Mouse (Mus musculus) midbrain, embryonic 13.5 days (tissue): ENCODE measurements around the gene Tm6sf2. TPM values are rescaled to one million over a fixed set of nuclear protein-coding genes. Genes with fewer than 3 reads are reported as not detected.

Experiments
- ATAC-seq: fragments of 200-750 bp; cut with Nextera tagmentation; 2 replicates; pipeline ENCODE4 v1.8.0; 2017; ENCODE audit warnings: mild to moderate bottlenecking, moderate TSS enrichment, moderate library complexity
- H3K27ac ChIP-seq: fragments of 300-500 bp; sonication (generic); 2 replicates; pipeline ENCODE4 v1.5.1; 2015; ENCODE audit warnings: inconsistent platforms, mild to moderate bottlenecking, moderate library complexity
- H3K27me3 ChIP-seq: fragments of 300-500 bp; sonication (generic); 2 replicates; pipeline ENCODE4 v1.6.1; 2015; ENCODE audit warnings: mild to moderate bottlenecking, inconsistent platforms
- H3K36me3 ChIP-seq: fragments of 300-500 bp; sonication (generic); 2 replicates; pipeline ENCODE4 v1.6.1; 2015; ENCODE audit warnings: mild to moderate bottlenecking, inconsistent platforms
- H3K4me1 ChIP-seq: fragments of 300-500 bp; sonication (generic); replicated peaks from 2 replicates; pipeline ENCODE4 v1.6.1; 2015; ENCODE audit warnings: inconsistent platforms
- H3K4me2 ChIP-seq: fragments of 300-500 bp; sonication (generic); replicated peaks from 2 replicates; pipeline ENCODE4 v1.6.1; 2015; ENCODE audit warnings: moderate library complexity, mild to moderate bottlenecking, inconsistent platforms
- H3K4me3 ChIP-seq: fragments of 300-500 bp; sonication (generic); replicated peaks from 2 replicates; pipeline ENCODE4 v1.5.1; 2015; ENCODE audit warnings: mild to moderate bottlenecking, inconsistent platforms
- H3K9ac ChIP-seq: fragments of 300-500 bp; sonication (generic); replicated peaks from 2 replicates; pipeline ENCODE4 v1.6.1; 2015; ENCODE audit warnings: mild to moderate bottlenecking, inconsistent platforms
- H3K9me3 ChIP-seq: fragments of 300-500 bp; sonication (generic); 2 replicates; pipeline ENCODE4 v1.6.1; 2016; ENCODE audit warnings: mild to moderate bottlenecking, inconsistent platforms
- WGBS: fragments of 180-500 bp; shearing (Covaris S2); methylation state at CpG from one replicate; pipeline ENCODE4 v1.1.7; 2015; 5-methylcytosine and 5-hydroxymethylcytosine counted together
- polyA plus RNA-seq: library from polyadenylated mRNA; unstranded; fragments of >200 nt; fragmentation: Nextera tagmentation; extraction: Ambion mirVana; gene quantifications from 2 replicates; pipeline ENCODE4 v1.2.1, GENCODE M21; 2015

Tm6sf2 gene
- polyA plus RNA-seq, 1 experiment from 2014 or later, result 1.8 TPM

GRCm38 (mm10) chr8:70071836-70072440, 786 bp upstream of the Tm6sf2 start:
- H3K27me3 ChIP-seq, result no peaks in the 10 kb centered on the region
- H3K4me2 ChIP-seq, result no peak overlapping the region
- no peaks in the 10 kb centered on the region for H3K9me3 ChIP-seq
- no peak for ATAC-seq
- 74% methylated on average over 2 of the region's 2 CpGs for whole genome bisulfite sequencing
- no peaks in the 10 kb centered on the region for H3K4me1 ChIP-seq
- H3K27ac ChIP-seq, result no peak overlapping the region
- H3K9ac ChIP-seq, result no peak overlapping the region
- H3K36me3 ChIP-seq, result peaks cover 57% of the 10 kb centered on the region
- no peak overlapping the region for H3K4me3 ChIP-seq

- no peak for ATAC-seq
Measured at GRCm38 (mm10) chr8:70073120-70073519, 396 bp downstream of the Tm6sf2 start.

GRCm38 (mm10) chr8:70073682-70074081, 958 bp downstream of the Tm6sf2 start:
- ATAC-seq, result no peak
- Histone ChIP-seq H3K9ac (no peak overlapping the region), H3K4me2 (no peak overlapping the region), H3K27me3 (no peaks in the 10 kb centered on the region), H3K27ac (no peak overlapping the region), H3K36me3 (peaks cover 47% of the 10 kb centered on the region), H3K9me3 (no peaks in the 10 kb centered on the region), H3K4me1 (no peaks in the 10 kb centered on the region), H3K4me3 (no peak overlapping the region)
- 87% methylated on average over 1 of the region's 1 CpGs for WGBS

More at GRCm38 (mm10) chr8:70073120-70073519, 396 bp downstream of the Tm6sf2 start:
- 65% methylated on average over 8 of the region's 8 CpGs for WGBS
- no peaks in the 10 kb centered on the region for H3K9me3 ChIP-seq
- no peak overlapping the region for H3K4me3 ChIP-seq
- no peaks in the 10 kb centered on the region for H3K27me3 ChIP-seq
- no peak overlapping the region for H3K27ac ChIP-seq
- H3K4me1 ChIP-seq, result no peaks in the 10 kb centered on the region
- peaks cover 48% of the 10 kb centered on the region for H3K36me3 ChIP-seq
- H3K9ac ChIP-seq, result no peak overlapping the region
- no peak overlapping the region for H3K4me2 ChIP-seq

GRCm38 (mm10) chr8:70081976-70082375, 9.3 kb downstream of the Tm6sf2 start:
- WGBS, result 91% methylated on average over 2 of the region's 2 CpGs
- no peak overlapping the region for H3K4me2 ChIP-seq
- H3K4me1 ChIP-seq, result peaks cover 19% of the 10 kb centered on the region
- no peak overlapping the region for H3K4me3 ChIP-seq
- no peak overlapping the region for H3K9ac ChIP-seq
- H3K27me3 ChIP-seq, result peaks cover 58% of the 10 kb centered on the region
- H3K36me3 ChIP-seq, result peaks cover 15% of the 10 kb centered on the region; the same call in 1 of the 2 replicates
- no peak for ATAC-seq
- no peaks in the 10 kb centered on the region for H3K9me3 ChIP-seq
- H3K27ac ChIP-seq, result no peak overlapping the region

- H3K4me2 ChIP-seq, result peak within 1 kb of the TSS; percentile 74
- under 1% methylated on average over 25 of the region's 26 CpGs for WGBS
- no peak for ATAC-seq
Measured at GRCm38 (mm10) chr8:70083285-70083684, 10.6 kb downstream of the Tm6sf2 start, which contains the start of gene Hapln4. Hapln4 (plus strand) TSS chr8:70083457.

GRCm38 (mm10) chr8:70084191-70085065, 11.7 kb downstream of the Tm6sf2 start:
- no peaks in the 10 kb centered on the region for H3K9me3 ChIP-seq
- peak overlapping the region; percentile 74 for H3K4me2 ChIP-seq
- peaks cover 82% of the 10 kb centered on the region for H3K27me3 ChIP-seq
- H3K36me3 ChIP-seq, result 0 out of 2 replicates have a peak, but pooled peaks cover 6% of the 10 kb centered on the region
- WGBS, result under 1% methylated on average over 71 of the region's 71 CpGs
- peak; percentile 34 for ATAC-seq
- peak overlapping the region; percentile 60 for H3K9ac ChIP-seq
- peaks cover 37% of the 10 kb centered on the region for H3K4me1 ChIP-seq
- H3K27ac ChIP-seq, result no peak overlapping the region
- H3K4me3 ChIP-seq, result peak overlapping the region; percentile 45

More at GRCm38 (mm10) chr8:70083285-70083684, 10.6 kb downstream of the Tm6sf2 start, which contains the start of gene Hapln4:
- Histone ChIP-seq H3K4me1 (peaks cover 30% of the 10 kb centered on the region), H3K27me3 (peaks cover 71% of the 10 kb centered on the region), H3K36me3 (peaks cover 11% of the 10 kb centered on the region; the same call in 1 of the 2 replicates), H3K9ac (peak within 1 kb of the TSS; percentile 60), H3K4me3 (peak within 1 kb of the TSS; percentile 45), H3K27ac (no peak within 1 kb of the TSS), H3K9me3 (no peaks in the 10 kb centered on the region)

- Histone ChIP-seq H3K27ac (no peak overlapping the region), H3K4me3 (no peak overlapping the region), H3K9me3 (no peaks in the 10 kb centered on the region), H3K27me3 (peaks cover 92% of the 10 kb centered on the region), H3K4me2 (no peak overlapping the region), H3K9ac (no peak overlapping the region), H3K4me1 (peaks cover 48% of the 10 kb centered on the region), H3K36me3 (no peaks in the 10 kb centered on the region)
- no peak for ATAC-seq
- 61% methylated on average over 1 of the region's 1 CpGs for WGBS
Measured at GRCm38 (mm10) chr8:70086151-70086550, 13.4 kb downstream of the Tm6sf2 start.

- Histone ChIP-seq H3K4me3 (peak overlapping the region; percentile 45; the same call in 1 of the 2 replicates), H3K9me3 (no peaks in the 10 kb centered on the region), H3K4me2 (no peak overlapping the region), H3K4me1 (peaks cover 48% of the 10 kb centered on the region), H3K36me3 (no peaks in the 10 kb centered on the region), H3K9ac (no peak overlapping the region), H3K27ac (no peak overlapping the region), H3K27me3 (peaks cover 82% of the 10 kb centered on the region)
- peak; percentile 7; the same call in 1 of the 2 replicates for ATAC-seq
- WGBS, result 5% methylated on average over 7 of the region's 7 CpGs
Measured at GRCm38 (mm10) chr8:70087237-70087636, 14.5 kb downstream of the Tm6sf2 start.

- 5% methylated on average over 56 of the region's 56 CpGs for WGBS
- peak; percentile 79 for ATAC-seq
- Histone ChIP-seq H3K9ac (peak overlapping the region; percentile 50), H3K4me2 (peak overlapping the region; percentile 79), H3K27me3 (peaks cover 74% of the 10 kb centered on the region), H3K36me3 (no peaks in the 10 kb centered on the region), H3K4me1 (peaks cover 47% of the 10 kb centered on the region), H3K9me3 (no peaks in the 10 kb centered on the region), H3K4me3 (peak overlapping the region; percentile 45), H3K27ac (no peak overlapping the region)
Measured at GRCm38 (mm10) chr8:70087836-70088650, 15.3 kb downstream of the Tm6sf2 start.

- ATAC-seq, result peak; percentile 7; the same call in 1 of the 2 replicates
- peaks cover 33% of the 10 kb centered on the region for H3K4me1 ChIP-seq
- H3K9me3 ChIP-seq, result no peaks in the 10 kb centered on the region
- peaks cover 5% of the 10 kb centered on the region for H3K36me3 ChIP-seq
- no peak overlapping the region for H3K4me2 ChIP-seq
- peak overlapping the region; percentile 15; the same call in 1 of the 2 replicates for H3K9ac ChIP-seq
- 42% methylated on average over 9 of the region's 9 CpGs for WGBS
- peaks cover 60% of the 10 kb centered on the region for H3K27me3 ChIP-seq
- no peak overlapping the region for H3K27ac ChIP-seq
- H3K4me3 ChIP-seq, result no peak overlapping the region
Measured at GRCm38 (mm10) chr8:70089296-70089960, 16.7 kb downstream of the Tm6sf2 start.

- peaks cover 38% of the 10 kb centered on the region for H3K36me3 ChIP-seq
- ATAC-seq, result no peak
Measured at GRCm38 (mm10) chr8:70092786-70093185, 20.1 kb downstream of the Tm6sf2 start.

More at GRCm38 (mm10) chr8:70092786-70093185, 20.1 kb downstream of the Tm6sf2 start:
- H3K9ac ChIP-seq, result no peak overlapping the region
- no peaks in the 10 kb centered on the region for H3K9me3 ChIP-seq
- H3K4me3 ChIP-seq, result no peak overlapping the region
- peaks cover 26% of the 10 kb centered on the region for H3K27me3 ChIP-seq
- H3K4me2 ChIP-seq, result no peak overlapping the region
- H3K4me1 ChIP-seq, result peaks cover 23% of the 10 kb centered on the region
- WGBS, result 64% methylated on average over 8 of the region's 8 CpGs
- 0 out of 2 replicates have a peak overlapping the region, but pooled peaks have one; percentile 1 for H3K27ac ChIP-seq
